Mouse (Mus musculus) embryonic fibroblast, embryonic 13.5 days (primary cell): Measurements from ENCODE around the gene Tac4.

Experiments used
- CTCF ChIP-seq: IDR thresholded peaks from 2 replicates; pipeline ENCODE4 v1.5.1; 2011; ENCODE audit warnings: mild to moderate bottlenecking, control low read depth, low read length, moderate library complexity, borderline replicate concordance; ENCODE audit not compliant: insufficient read depth
- POLR2A ChIP-seq: IDR thresholded peaks from 2 replicates; pipeline ENCODE4 v1.6.1; 2011; ENCODE audit warnings: low read depth, mild to moderate bottlenecking, control low read depth, low read length, moderate library complexity

DNA sequence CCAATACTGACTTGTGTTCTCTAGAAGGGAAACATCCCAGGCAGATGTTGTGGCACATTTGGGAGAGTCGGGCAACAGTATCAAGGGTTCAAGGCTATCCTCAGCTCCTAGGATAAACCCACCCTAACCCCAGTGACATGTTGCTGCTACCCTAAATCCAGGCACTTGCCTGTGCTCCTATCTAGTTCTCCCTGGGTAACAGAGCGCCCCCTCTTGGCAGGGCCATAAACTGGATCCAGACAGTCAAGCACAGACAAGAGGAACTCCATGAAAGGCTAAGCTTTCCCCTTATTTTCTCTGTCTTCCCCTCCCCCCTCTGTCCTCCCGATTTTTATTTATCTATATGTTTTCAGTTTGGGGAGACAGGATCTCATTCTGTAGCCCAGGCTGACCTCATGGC is 45.1 kb upstream of the Tac4 start:
- TF ChIP-seq CTCF (no peak), POLR2A (no peak)
